Mouse (Mus musculus) forebrain, embryonic 15.5 days (tissue): Measurements from ENCODE around the gene Ankrd40. TPM values are rescaled to one million over a fixed set of nuclear protein-coding genes. Genes with fewer than 3 reads are reported as not detected.

Experiments
- ATAC-seq: fragments of 200-750 bp; cut with Nextera tagmentation; replicated peaks from 2 replicates; pipeline ENCODE4 v1.8.0; 2017; ENCODE audit warnings: mild to moderate bottlenecking, moderate TSS enrichment, moderate library complexity
- H3K27ac ChIP-seq: fragments of 300-500 bp; sonication (generic); replicated peaks from 2 replicates; pipeline ENCODE4 v1.5.1; 2015; ENCODE audit warnings: mild to moderate bottlenecking, inconsistent platforms
- H3K27me3 ChIP-seq: fragments of 300-500 bp; sonication (generic); 2 replicates; pipeline ENCODE4 v1.6.1; 2015; ENCODE audit warnings: inconsistent platforms
- H3K36me3 ChIP-seq: fragments of 300-500 bp; sonication (generic); 2 replicates; pipeline ENCODE4 v1.6.1; 2015; ENCODE audit warnings: mild to moderate bottlenecking, inconsistent platforms
- H3K4me1 ChIP-seq: fragments of 300-500 bp; sonication (generic); 2 replicates; pipeline ENCODE4 v1.6.1; 2015; ENCODE audit warnings: inconsistent platforms
- H3K4me2 ChIP-seq: fragments of 300-500 bp; sonication (generic); replicated peaks from 2 replicates; pipeline ENCODE4 v1.6.1; 2015; ENCODE audit warnings: mild to moderate bottlenecking, inconsistent platforms
- H3K4me3 ChIP-seq: fragments of 300-500 bp; sonication (generic); 2 replicates; pipeline ENCODE4 v1.5.1; 2015; ENCODE audit warnings: mild to moderate bottlenecking, inconsistent platforms
- H3K9ac ChIP-seq: fragments of 300-500 bp; sonication (generic); replicated peaks from 2 replicates; pipeline ENCODE4 v1.6.1; 2015; ENCODE audit warnings: mild to moderate bottlenecking, inconsistent platforms
- H3K9me3 ChIP-seq: fragments of 300-500 bp; sonication (generic); 2 replicates; pipeline ENCODE4 v1.6.1; 2016; ENCODE audit warnings: inconsistent platforms
- WGBS: fragments of 180-500 bp; shearing (Covaris S2); methylation state at CpG from one replicate; pipeline ENCODE4 v1.1.7; 2015; ENCODE audit warnings: mixed read lengths; 5-methylcytosine and 5-hydroxymethylcytosine counted together
- polyA plus RNA-seq: library from polyadenylated mRNA; unstranded; fragments of >200 nt; fragmentation: Nextera tagmentation; extraction: Ambion mirVana; gene quantifications from 2 replicates; pipeline ENCODE4 v1.2.1, GENCODE M21; 2015

Gene Ankrd40
- polyA plus RNA-seq, 1 experiment from 2014 or later = 15.9 TPM

DNA sequence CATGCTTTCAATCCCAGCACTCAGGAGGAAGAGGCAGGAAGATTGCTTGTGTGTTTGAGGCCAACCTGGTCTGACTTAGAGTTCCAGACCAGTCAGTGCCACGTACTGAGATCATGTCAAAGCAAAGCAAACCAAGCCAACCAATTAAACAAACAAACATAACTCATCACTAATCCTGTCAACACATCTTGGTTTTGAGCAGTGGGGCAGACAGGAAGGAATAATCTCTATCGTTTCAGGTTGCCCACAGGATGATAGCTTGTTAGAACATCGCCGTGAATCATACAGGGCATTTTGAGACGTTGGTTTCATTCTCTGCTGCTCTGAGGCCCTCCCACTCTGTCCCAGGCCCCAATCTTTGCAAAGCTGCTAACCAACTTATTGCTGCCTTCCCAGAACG is 42.2 kb downstream of the Ankrd40 start:
- Histone ChIP-seq H3K9me3 (no peaks in the 10 kb centered on the region), H3K4me2 (no peak overlapping the region), H3K27me3 (no peaks in the 10 kb centered on the region), H3K9ac (no peak overlapping the region), H3K4me3 (no peak overlapping the region), H3K36me3 (no peaks in the 10 kb centered on the region), H3K27ac (no peak overlapping the region), H3K4me1 (no peaks in the 10 kb centered on the region)
- ATAC-seq = no peak
- 85% methylated on average over 6 of the region's 6 CpGs for WGBS

DNA sequence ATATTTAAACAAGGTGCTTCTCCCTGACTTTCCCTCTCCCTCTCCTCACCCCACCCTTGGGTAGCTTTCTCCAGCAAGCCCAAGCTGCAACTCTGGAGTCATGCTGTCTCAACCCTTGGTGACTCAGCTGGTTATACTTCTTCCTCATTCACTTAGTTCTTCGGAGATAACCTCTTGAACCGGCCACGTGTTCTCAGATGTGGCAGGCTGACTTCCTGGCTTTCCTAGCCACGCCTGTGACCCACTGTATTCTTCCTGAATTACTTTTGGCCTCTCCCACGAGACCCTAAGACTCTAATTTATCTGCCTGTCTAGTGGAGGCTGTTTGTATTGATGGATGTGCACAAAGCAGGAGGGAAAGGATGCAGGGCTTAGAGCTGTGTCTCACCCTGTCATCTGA is 43.0 kb downstream of the Ankrd40 start:
- WGBS = 53% methylated on average over 5 of the region's 5 CpGs
- Histone ChIP-seq H3K4me3 (no peak overlapping the region), H3K9me3 (no peaks in the 10 kb centered on the region), H3K27me3 (no peaks in the 10 kb centered on the region), H3K4me1 (no peaks in the 10 kb centered on the region), H3K27ac (no peak overlapping the region), H3K36me3 (no peaks in the 10 kb centered on the region), H3K4me2 (no peak overlapping the region), H3K9ac (no peak overlapping the region)
- no peak for ATAC-seq

GRCm38 (mm10) chr11:94374276-94374948 is 46.6 kb downstream of the Ankrd40 start:
- Histone ChIP-seq H3K9ac (no peak overlapping the region), H3K27me3 (no peaks in the 10 kb centered on the region), H3K27ac (no peak overlapping the region), H3K4me1 (no peaks in the 10 kb centered on the region), H3K4me2 (no peak overlapping the region), H3K9me3 (no peaks in the 10 kb centered on the region), H3K36me3 (no peaks in the 10 kb centered on the region), H3K4me3 (no peak overlapping the region)
- WGBS = 89% methylated on average over 13 of the region's 13 CpGs
- no peak for ATAC-seq

DNA sequence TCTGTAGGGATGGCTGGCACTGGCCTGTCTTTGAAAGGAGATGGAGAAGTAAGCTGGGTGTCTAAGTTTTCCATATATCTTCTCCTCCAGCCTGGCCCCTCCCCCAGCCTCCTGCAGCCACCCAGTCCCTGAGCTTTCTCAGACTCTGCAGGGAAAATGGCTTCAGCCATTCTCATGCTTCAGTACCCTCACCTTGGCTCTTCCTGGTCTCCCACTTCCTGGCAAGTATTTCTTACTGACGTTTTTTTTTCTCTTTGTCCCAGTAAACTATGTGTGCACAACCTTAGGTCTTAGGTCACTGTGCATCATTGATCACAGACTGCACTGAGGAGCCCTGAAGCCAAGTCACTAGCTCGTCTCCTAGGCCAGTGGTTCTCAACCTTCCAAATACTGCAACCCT is 51.3 kb downstream of the Ankrd40 start:
- 33% methylated on average over 2 of the region's 2 CpGs for WGBS

GRCm38 (mm10) chr11:94379736-94380135 is 51.9 kb downstream of the Ankrd40 start:
- no peak overlapping the region for H3K4me3 ChIP-seq
- no peak overlapping the region for H3K27ac ChIP-seq
- 78% methylated on average over 8 of the region's 8 CpGs for WGBS
- H3K36me3 ChIP-seq = no peaks in the 10 kb centered on the region
- ATAC-seq = no peak
- no peak overlapping the region for H3K4me2 ChIP-seq
- H3K9me3 ChIP-seq = no peaks in the 10 kb centered on the region
- H3K9ac ChIP-seq = no peak overlapping the region
- H3K4me1 ChIP-seq = no peaks in the 10 kb centered on the region
- no peaks in the 10 kb centered on the region for H3K27me3 ChIP-seq

More for the DNA sequence above, 51.3 kb downstream of the Ankrd40 start:
- H3K9ac ChIP-seq = no peak overlapping the region
- H3K4me3 ChIP-seq = no peak overlapping the region
- H3K4me2 ChIP-seq = no peak overlapping the region
- H3K27ac ChIP-seq = no peak overlapping the region
- no peaks in the 10 kb centered on the region for H3K9me3 ChIP-seq
- H3K27me3 ChIP-seq = no peaks in the 10 kb centered on the region
- H3K4me1 ChIP-seq = no peaks in the 10 kb centered on the region
- no peaks in the 10 kb centered on the region for H3K36me3 ChIP-seq
- ATAC-seq = no peak

DNA sequence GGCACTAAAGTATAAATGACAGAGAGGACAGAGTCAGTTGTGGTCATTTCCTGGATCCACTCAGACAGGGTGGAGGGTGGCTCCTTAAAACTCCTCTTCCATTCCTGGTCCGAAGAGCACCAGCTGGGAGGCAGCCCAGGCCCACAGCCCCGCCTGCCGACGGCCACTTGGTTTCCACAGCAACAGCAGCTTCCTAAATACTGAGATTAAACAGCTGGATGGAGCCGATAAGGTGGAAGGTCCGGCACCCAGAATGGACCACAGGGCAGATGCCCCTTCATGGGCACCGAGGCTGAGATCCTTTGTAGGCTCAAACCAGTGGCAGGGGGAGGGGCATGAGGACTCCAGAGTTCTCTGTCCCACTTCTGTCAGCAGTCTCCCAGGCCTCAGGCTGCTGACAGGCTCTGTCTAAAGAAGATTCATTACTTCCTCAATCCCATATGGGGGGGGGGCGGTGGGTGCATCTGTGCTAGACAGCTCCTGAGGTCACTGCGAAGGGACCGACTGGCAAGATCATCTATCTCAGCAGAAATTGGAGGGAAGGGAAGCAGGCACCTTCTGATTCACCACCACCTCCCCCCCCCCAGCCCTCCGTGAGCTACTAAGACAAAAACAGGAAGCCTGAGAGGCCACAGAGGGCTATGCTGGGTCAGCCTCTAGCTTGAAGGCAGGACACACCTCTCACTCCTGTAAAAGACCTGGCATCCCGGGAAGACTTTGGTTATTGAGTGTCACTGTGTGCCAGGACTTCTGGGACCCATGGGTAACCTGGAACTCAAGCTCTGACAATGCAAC is 58.4 kb downstream of the Ankrd40 start:
- Histone ChIP-seq H3K4me3 (no peak overlapping the region), H3K36me3 (no peaks in the 10 kb centered on the region), H3K27me3 (no peaks in the 10 kb centered on the region), H3K4me1 (no peaks in the 10 kb centered on the region), H3K4me2 (no peak overlapping the region), H3K9me3 (no peaks in the 10 kb centered on the region), H3K9ac (no peak overlapping the region), H3K27ac (no peak overlapping the region)
- WGBS = 46% methylated on average over 12 of the region's 12 CpGs
- no peak for ATAC-seq

DNA sequence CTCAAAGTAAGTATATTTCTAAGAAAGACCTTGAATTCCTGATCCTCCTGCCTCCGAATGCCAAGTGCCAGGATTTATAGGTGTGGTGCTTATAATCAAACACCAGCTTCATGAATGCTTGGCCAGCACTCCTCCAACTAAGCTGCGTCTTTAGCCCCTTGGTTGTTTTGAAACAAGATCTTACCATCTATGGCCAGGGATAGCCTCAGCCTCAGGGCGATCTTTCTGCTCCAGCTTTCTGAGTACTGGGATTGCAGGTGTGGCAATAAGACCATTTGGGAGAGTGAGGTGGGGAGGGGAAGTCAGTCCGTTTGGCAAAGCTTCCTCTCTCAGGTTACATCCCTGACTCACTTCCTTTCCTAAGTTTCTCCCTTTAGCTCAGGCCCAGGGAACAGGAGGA is 60.0 kb downstream of the Ankrd40 start:
- H3K4me1 ChIP-seq = no peaks in the 10 kb centered on the region
- 0 out of 2 replicates have a peak, but pooled peaks cover 6% of the 10 kb centered on the region for H3K27me3 ChIP-seq
- H3K9ac ChIP-seq = no peak overlapping the region
- no peak overlapping the region for H3K4me3 ChIP-seq
- H3K27ac ChIP-seq = no peak overlapping the region
- H3K36me3 ChIP-seq = no peaks in the 10 kb centered on the region
- no peak for ATAC-seq
- WGBS = 83% methylated on average over 4 of the region's 4 CpGs
- H3K4me2 ChIP-seq = no peak overlapping the region
- no peaks in the 10 kb centered on the region for H3K9me3 ChIP-seq

DNA sequence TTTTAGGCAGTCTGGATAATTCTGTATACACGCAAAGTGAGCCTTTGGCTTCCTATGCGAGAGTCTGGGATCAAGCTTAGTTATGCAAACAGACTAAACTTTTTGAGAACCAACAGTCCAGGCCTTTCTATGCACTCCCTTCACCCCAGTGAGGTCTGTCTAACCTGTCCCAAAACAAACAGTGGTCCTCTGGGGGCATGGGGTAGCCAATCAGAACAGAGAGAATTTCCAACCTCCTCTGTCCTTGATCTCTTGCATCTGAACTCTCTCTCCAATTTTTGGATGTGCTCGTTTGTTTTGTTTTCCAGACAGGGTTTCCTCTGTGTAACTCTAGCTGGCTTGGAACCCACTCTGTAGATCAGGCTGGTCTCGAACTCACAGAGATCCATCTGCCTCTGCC is 61.2 kb downstream of the Ankrd40 start:
- H3K27me3 ChIP-seq = 0 out of 2 replicates have a peak, but pooled peaks cover 7% of the 10 kb centered on the region
- WGBS = 89% methylated on average over 4 of the region's 4 CpGs
- H3K36me3 ChIP-seq = no peaks in the 10 kb centered on the region
- no peak overlapping the region for H3K27ac ChIP-seq
- no peak overlapping the region for H3K4me2 ChIP-seq
- no peaks in the 10 kb centered on the region for H3K4me1 ChIP-seq
- no peak for ATAC-seq
- H3K9me3 ChIP-seq = no peaks in the 10 kb centered on the region
- no peak overlapping the region for H3K4me3 ChIP-seq
- no peak overlapping the region for H3K9ac ChIP-seq

GRCm38 (mm10) chr11:94389724-94390396 is 62.1 kb downstream of the Ankrd40 start:
- no peak overlapping the region for H3K4me3 ChIP-seq
- 0 out of 2 replicates have a peak, but pooled peaks cover 7% of the 10 kb centered on the region for H3K27me3 ChIP-seq
- no peak overlapping the region for H3K27ac ChIP-seq
- no peak overlapping the region for H3K9ac ChIP-seq
- no peaks in the 10 kb centered on the region for H3K36me3 ChIP-seq
- H3K4me1 ChIP-seq = no peaks in the 10 kb centered on the region
- H3K4me2 ChIP-seq = no peak overlapping the region
- H3K9me3 ChIP-seq = no peaks in the 10 kb centered on the region
- 71% methylated on average over 6 of the region's 6 CpGs for WGBS
- ATAC-seq = no peak

- Histone ChIP-seq H3K9me3 (no peaks in the 10 kb centered on the region), H3K4me2 (no peak overlapping the region), H3K4me3 (no peak overlapping the region), H3K27ac (no peak overlapping the region), H3K36me3 (no peaks in the 10 kb centered on the region), H3K9ac (no peak overlapping the region), H3K27me3 (0 out of 2 replicates have a peak, but pooled peaks cover 7% of the 10 kb centered on the region), H3K4me1 (no peaks in the 10 kb centered on the region)
- 89% methylated on average over 6 of the region's 6 CpGs for WGBS
- ATAC-seq = no peak
Observed at GRCm38 (mm10) chr11:94390825-94391224, 63.0 kb downstream of the Ankrd40 start.
